Mouse (Mus musculus) limb, embryonic 11.5 days (tissue): Measurements from ENCODE around the gene Ndufaf2. TPM values are rescaled to one million over a fixed set of nuclear protein-coding genes. Genes with fewer than 3 reads are reported as not detected.

Experiments
- ATAC-seq: fragments of 200-750 bp; cut with Nextera tagmentation; 2 replicates; pipeline ENCODE4 v1.8.0; 2017; ENCODE audit warnings: low read depth; ENCODE audit not compliant: insufficient number of reproducible peaks, low FRiP score, low TSS enrichment
- DNase-seq: peaks from one replicate; pipeline ENCODE4 v3.0.0-alpha.2; 2015; ENCODE audit warnings: low spot score
- H3K27ac ChIP-seq: fragments of 300-500 bp; sonication (generic); replicated peaks from 2 replicates; pipeline ENCODE4 v1.5.1; 2014; ENCODE audit warnings: low read depth, mild to moderate bottlenecking, low read length
- H3K27me3 ChIP-seq: fragments of 300-500 bp; sonication (generic); 2 replicates; pipeline ENCODE4 v1.6.1; 2014; ENCODE audit warnings: mild to moderate bottlenecking, low read length, mixed read lengths; ENCODE audit not compliant: control insufficient read depth, insufficient read depth
- H3K36me3 ChIP-seq: fragments of 300-500 bp; sonication (generic); 2 replicates; pipeline ENCODE4 v1.6.1; 2014; ENCODE audit warnings: mild to moderate bottlenecking, low read length, moderate library complexity, mixed read lengths; ENCODE audit not compliant: control insufficient read depth, insufficient read depth
- H3K4me1 ChIP-seq: fragments of 300-500 bp; sonication (generic); 2 replicates; pipeline ENCODE4 v1.6.1; 2014; ENCODE audit warnings: low read length, mixed read lengths; ENCODE audit not compliant: control insufficient read depth, insufficient read depth
- H3K4me2 ChIP-seq: fragments of 300-500 bp; sonication (generic); 2 replicates; pipeline ENCODE4 v1.6.1; 2014; ENCODE audit warnings: low read depth, mild to moderate bottlenecking, moderate library complexity; ENCODE audit not compliant: severe bottlenecking
- H3K4me3 ChIP-seq: fragments of 300-500 bp; sonication (generic); 2 replicates; pipeline ENCODE4 v1.5.1; 2014; ENCODE audit warnings: low read depth, low read length
- H3K9ac ChIP-seq: fragments of 300-500 bp; sonication (generic); 2 replicates; pipeline ENCODE4 v1.6.1; 2014; ENCODE audit warnings: mild to moderate bottlenecking, low read length
- H3K9me3 ChIP-seq: fragments of 300-500 bp; sonication (generic); 2 replicates; pipeline ENCODE4 v1.6.1; 2016; ENCODE audit warnings: low read length; ENCODE audit not compliant: control insufficient read depth
- WGBS: fragments of 180-500 bp; shearing (Covaris S2); extraction: QIAGEN DNeasy Blood & Tissue Kit; methylation state at CpG from one replicate; pipeline ENCODE4 v1.1.7; 2014; 5-methylcytosine and 5-hydroxymethylcytosine counted together
- polyA plus RNA-seq: library from polyadenylated mRNA; unstranded; fragments of >200 nt; fragmentation: Nextera tagmentation; extraction: Ambion mirVana; gene quantifications from 2 replicates; pipeline ENCODE4 v1.2.1, GENCODE M21; 2014

Gene Ndufaf2
- polyA plus RNA-seq, 1 experiment from 2014 or later, result 102 TPM

DNA sequence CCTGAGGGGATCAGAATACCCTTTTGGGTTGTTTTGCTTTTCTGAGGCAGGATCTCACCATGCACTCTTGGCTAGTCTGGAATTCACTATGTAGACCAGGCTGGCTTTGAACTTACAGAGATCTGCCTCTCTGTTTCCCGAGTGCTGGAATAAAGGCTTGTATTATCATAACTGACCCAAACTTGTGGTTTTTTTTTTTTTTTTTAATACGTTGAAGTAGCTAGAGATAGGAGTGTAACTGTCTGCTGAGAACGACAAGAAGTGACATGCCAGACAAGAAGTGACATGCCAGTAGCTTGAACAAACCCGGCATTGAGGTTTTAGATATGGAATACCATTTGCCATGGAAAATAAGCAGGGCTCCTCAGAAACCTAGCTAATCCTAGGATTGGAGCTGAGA lies 125.6 kb downstream of the Ndufaf2 start:
- Histone ChIP-seq H3K9ac (no peak overlapping the region), H3K4me1 (no peaks in the 10 kb centered on the region), H3K27me3 (no peaks in the 10 kb centered on the region), H3K27ac (no peak overlapping the region), H3K36me3 (no peaks in the 10 kb centered on the region), H3K4me3 (no peak overlapping the region), H3K4me2 (no peak overlapping the region), H3K9me3 (no peaks in the 10 kb centered on the region)
- DNase-seq (no peak), ATAC-seq (no peak)
- whole genome bisulfite sequencing, result 85% methylated on average over 4 of the region's 4 CpGs

DNA sequence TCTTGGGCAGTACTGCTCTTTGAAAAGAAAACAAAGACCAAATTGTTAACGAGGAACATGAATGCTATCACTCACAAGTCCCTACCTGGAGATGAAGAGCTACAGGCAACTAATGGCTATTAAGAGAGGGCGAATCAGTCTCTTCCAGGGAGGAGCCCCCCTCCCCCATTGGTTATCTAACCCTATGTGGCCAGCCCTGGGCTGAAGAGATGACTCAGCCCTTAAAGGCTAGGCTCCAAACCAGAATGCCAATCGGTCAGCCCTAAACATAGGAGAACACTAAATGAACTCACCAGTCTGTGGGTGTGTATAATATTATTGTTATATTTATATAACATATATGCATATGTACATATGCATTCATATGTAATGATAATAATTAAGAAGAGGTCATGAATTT lies 132.6 kb downstream of the Ndufaf2 start:
- Histone ChIP-seq H3K4me1 (no peaks in the 10 kb centered on the region), H3K9ac (no peak overlapping the region), H3K4me3 (no peak overlapping the region), H3K9me3 (no peaks in the 10 kb centered on the region), H3K27ac (no peak overlapping the region), H3K27me3 (no peaks in the 10 kb centered on the region), H3K4me2 (no peak overlapping the region), H3K36me3 (no peaks in the 10 kb centered on the region)
- ATAC-seq, result no peak
- DNase-seq, result no peak
- 72% methylated on average over 3 of the region's 3 CpGs for WGBS

DNA sequence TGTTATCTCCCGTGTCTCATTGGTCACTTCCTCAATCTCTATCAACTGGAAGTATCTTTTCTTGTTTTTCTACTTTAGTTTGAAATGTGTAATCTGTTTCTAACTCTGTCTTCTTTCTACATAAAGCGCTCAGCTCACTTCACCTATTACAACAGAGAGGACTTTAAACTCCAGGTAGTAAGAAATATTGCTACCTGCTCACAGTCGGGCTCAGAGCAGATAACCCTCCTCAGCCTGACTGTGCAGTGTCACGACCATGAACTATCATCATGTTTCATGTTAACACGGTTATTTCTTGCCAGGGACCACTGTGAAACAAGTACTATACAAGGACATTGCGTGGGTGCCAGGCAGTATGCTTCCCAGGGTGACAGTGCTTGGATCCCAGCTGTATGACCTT lies 141.1 kb downstream of the Ndufaf2 start:
- DNase-seq, result no peak
- 76% methylated on average over 6 of the region's 6 CpGs for WGBS
- ATAC-seq, result no peak
- H3K27me3 ChIP-seq, result no peaks in the 10 kb centered on the region
- no peak overlapping the region for H3K27ac ChIP-seq
- no peaks in the 10 kb centered on the region for H3K4me1 ChIP-seq
- H3K9ac ChIP-seq, result no peak overlapping the region
- H3K36me3 ChIP-seq, result no peaks in the 10 kb centered on the region
- H3K4me2 ChIP-seq, result no peak overlapping the region
- no peak overlapping the region for H3K4me3 ChIP-seq
- no peaks in the 10 kb centered on the region for H3K9me3 ChIP-seq

GRCm38 (mm10) chr13:108015166-108015565 lies 143.3 kb downstream of the Ndufaf2 start:
- H3K4me3 ChIP-seq, result no peak overlapping the region
- no peak for DNase-seq
- H3K27ac ChIP-seq, result no peak overlapping the region
- H3K4me1 ChIP-seq, result no peaks in the 10 kb centered on the region
- no peaks in the 10 kb centered on the region for H3K36me3 ChIP-seq
- no peak overlapping the region for H3K9ac ChIP-seq
- H3K9me3 ChIP-seq, result no peaks in the 10 kb centered on the region
- no peak overlapping the region for H3K4me2 ChIP-seq
- WGBS, result 85% methylated on average over 6 of the region's 6 CpGs
- ATAC-seq, result no peak
- no peaks in the 10 kb centered on the region for H3K27me3 ChIP-seq

- Histone ChIP-seq H3K36me3 (no peaks in the 10 kb centered on the region), H3K27ac (no peak overlapping the region), H3K9me3 (no peaks in the 10 kb centered on the region), H3K27me3 (no peaks in the 10 kb centered on the region), H3K4me2 (no peak overlapping the region), H3K4me3 (no peak overlapping the region), H3K9ac (no peak overlapping the region), H3K4me1 (no peaks in the 10 kb centered on the region)
- no peak for ATAC-seq
- 86% methylated on average over 6 of the region's 6 CpGs for WGBS
- no peak for DNase-seq
Observed at GRCm38 (mm10) chr13:108013839-108014238, 144.6 kb downstream of the Ndufaf2 start.

- WGBS, result 76% methylated on average over 8 of the region's 8 CpGs
- Histone ChIP-seq H3K4me1 (no peaks in the 10 kb centered on the region), H3K27me3 (no peaks in the 10 kb centered on the region), H3K27ac (no peak overlapping the region), H3K4me2 (no peak overlapping the region), H3K9ac (no peak overlapping the region), H3K9me3 (no peaks in the 10 kb centered on the region), H3K36me3 (no peaks in the 10 kb centered on the region), H3K4me3 (no peak overlapping the region)
- ATAC-seq (no peak), DNase-seq (no peak)
Observed at GRCm38 (mm10) chr13:108013110-108013509, 145.3 kb downstream of the Ndufaf2 start.

- ATAC-seq (no peak), DNase-seq (no peak)
- Histone ChIP-seq H3K9me3 (no peaks in the 10 kb centered on the region), H3K36me3 (no peaks in the 10 kb centered on the region), H3K27me3 (no peaks in the 10 kb centered on the region), H3K9ac (no peak overlapping the region), H3K4me1 (peaks cover 3% of the 10 kb centered on the region; the same call in 1 of the 2 replicates), H3K4me2 (no peak overlapping the region), H3K4me3 (no peak overlapping the region), H3K27ac (no peak overlapping the region)
- WGBS, result 88% methylated on average over 4 of the region's 4 CpGs
Observed at GRCm38 (mm10) chr13:108007861-108008260, 150.6 kb downstream of the Ndufaf2 start.

- no peaks in the 10 kb centered on the region for H3K27me3 ChIP-seq
- no peak overlapping the region for H3K4me2 ChIP-seq
- WGBS, result 91% methylated on average over 3 of the region's 3 CpGs
- no peaks in the 10 kb centered on the region for H3K9me3 ChIP-seq
- H3K9ac ChIP-seq, result no peak overlapping the region
- no peak overlapping the region for H3K4me3 ChIP-seq
- no peaks in the 10 kb centered on the region for H3K4me1 ChIP-seq
- H3K36me3 ChIP-seq, result no peaks in the 10 kb centered on the region
- ATAC-seq (no peak), DNase-seq (no peak)
- H3K27ac ChIP-seq, result no peak overlapping the region
Observed at GRCm38 (mm10) chr13:107996301-107996700, 162.1 kb downstream of the Ndufaf2 start.

DNA sequence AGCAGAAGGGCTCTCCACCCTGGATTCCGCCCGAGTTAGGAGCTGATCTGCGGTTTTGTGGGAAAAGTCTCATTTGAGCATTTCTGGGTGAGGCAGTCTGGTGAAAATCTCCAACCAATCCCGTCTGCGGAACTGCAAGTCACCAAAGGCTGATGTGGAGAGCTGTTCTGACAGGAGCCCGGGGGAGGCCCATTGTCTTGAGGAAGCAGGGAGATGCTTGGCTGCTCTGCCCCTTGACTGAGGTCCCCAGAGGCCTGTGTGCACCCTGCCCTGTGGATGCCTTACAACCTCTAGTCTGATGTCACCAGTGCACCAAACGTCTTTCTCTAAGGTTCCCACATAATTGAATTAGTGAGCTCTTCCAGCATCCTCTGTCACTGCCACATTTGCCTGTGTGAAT lies 163.2 kb downstream of the Ndufaf2 start:
- H3K4me1 ChIP-seq, result no peaks in the 10 kb centered on the region
- no peak overlapping the region for H3K4me2 ChIP-seq
- H3K36me3 ChIP-seq, result no peaks in the 10 kb centered on the region
- no peak for DNase-seq
- no peak overlapping the region for H3K27ac ChIP-seq
- no peak overlapping the region for H3K4me3 ChIP-seq
- no peaks in the 10 kb centered on the region for H3K27me3 ChIP-seq
- no peaks in the 10 kb centered on the region for H3K9me3 ChIP-seq
- no peak for ATAC-seq
- 78% methylated on average over 7 of the region's 7 CpGs for WGBS
- H3K9ac ChIP-seq, result no peak overlapping the region
